Mouse (Mus musculus) megakaryocyte, embryonic 14.5 days (primary cell): ENCODE measurements around the gene Letm1. TPM values are rescaled to one million over a fixed set of nuclear protein-coding genes. Genes with fewer than 3 reads are reported as not detected.
A peak's percentile ranks its signal among the peaks of the same experiment; 100 is the strongest.

Source experiments
- H3K27me3 ChIP-seq: replicated peaks from 2 replicates; pipeline ENCODE3; 2012; ENCODE audit warnings: inconsistent platforms
- H3K36me3 ChIP-seq: replicated peaks from 2 replicates; pipeline ENCODE3; 2012; ENCODE audit warnings: low read length, inconsistent platforms, mixed read lengths
- H3K4me1 ChIP-seq: 2 replicates; pipeline ENCODE4 v1.6.1; 2012; ENCODE audit warnings: inconsistent platforms
- H3K4me3 ChIP-seq: replicated peaks from 2 replicates; pipeline ENCODE3; 2012; ENCODE audit warnings: moderate library complexity, mild to moderate bottlenecking, inconsistent platforms
- H3K9me3 ChIP-seq: 2 replicates; pipeline ENCODE4 v1.6.1; 2012; ENCODE audit warnings: inconsistent platforms
- FLI1 ChIP-seq: IDR thresholded peaks from 2 replicates; pipeline ENCODE4 v1.6.1; 2012; ENCODE audit warnings: low read length, inconsistent platforms, mixed read lengths
- GATA1 ChIP-seq: IDR thresholded peaks from 3 replicates; pipeline ENCODE4 v1.6.1; 2012; ENCODE audit warnings: mixed read lengths, low read length, inconsistent platforms, borderline replicate concordance
- polyA plus RNA-seq: library from polyadenylated mRNA; stranded (reverse); fragments of >175 nt; gene quantifications from 2 replicates; pipeline ENCODE4 v1.2.3, GENCODE M21; 2012; ENCODE audit warnings: low replicate concordance; ENCODE audit not compliant: insufficient read depth

The Letm1 gene
- polyA plus RNA-seq, result 9.0 and 9.4 TPM in 2 replicates

- no peaks in the 10 kb centered on the region for H3K27me3 ChIP-seq
- H3K4me1 ChIP-seq, result peaks cover 52% of the 10 kb centered on the region
- H3K36me3 ChIP-seq, result peaks cover 13% of the 10 kb centered on the region
- H3K4me3 ChIP-seq, result peak within 1 kb of the TSS; percentile 94
- 0 out of 2 replicates have a peak, but pooled peaks cover 3% of the 10 kb centered on the region for H3K9me3 ChIP-seq
- TF ChIP-seq FLI1 (no peak), GATA1 (no peak)
These were observed at the start of gene Letm1 for GRCm38 (mm10) chr5:33782345-33782998. TSS of gene Letm1 (minus strand) at chr5:33782817.

GRCm38 (mm10) chr5:33830832-33831231, 48.2 kb upstream of the Letm1 start:
- TF ChIP-seq GATA1 (no peak), FLI1 (no peak)
- H3K4me3 ChIP-seq, result no peak overlapping the region
- H3K27me3 ChIP-seq, result peaks cover 5% of the 10 kb centered on the region
- peaks cover 12% of the 10 kb centered on the region; the same call in 1 of the 2 replicates for H3K4me1 ChIP-seq
- peaks cover 3% of the 10 kb centered on the region for H3K36me3 ChIP-seq
- no peaks in the 10 kb centered on the region for H3K9me3 ChIP-seq

GRCm38 (mm10) chr5:33829958-33830357, 47.3 kb upstream of the Letm1 start:
- Histone ChIP-seq H3K9me3 (no peaks in the 10 kb centered on the region), H3K36me3 (peaks cover 4% of the 10 kb centered on the region), H3K4me3 (no peak overlapping the region), H3K4me1 (peaks cover 12% of the 10 kb centered on the region; the same call in 1 of the 2 replicates), H3K27me3 (peaks cover 5% of the 10 kb centered on the region)
- TF ChIP-seq FLI1 (no peak), GATA1 (no peak)

GRCm38 (mm10) chr5:33828107-33828506, 45.5 kb upstream of the Letm1 start:
- no peak for TF ChIP-seq GATA1
- no peaks in the 10 kb centered on the region for H3K9me3 ChIP-seq
- peaks cover 3% of the 10 kb centered on the region for H3K27me3 ChIP-seq
- peaks cover 19% of the 10 kb centered on the region; the same call in 1 of the 2 replicates for H3K4me1 ChIP-seq
- H3K4me3 ChIP-seq, result no peak overlapping the region
- peaks cover 4% of the 10 kb centered on the region for H3K36me3 ChIP-seq

- Histone ChIP-seq H3K36me3 (peaks cover 2% of the 10 kb centered on the region), H3K9me3 (no peaks in the 10 kb centered on the region), H3K4me1 (peaks cover 29% of the 10 kb centered on the region), H3K27me3 (peaks cover 5% of the 10 kb centered on the region), H3K4me3 (no peak overlapping the region)
- TF ChIP-seq GATA1 (no peak), FLI1 (no peak)
These were observed 43.4 kb upstream of the Letm1 start for GRCm38 (mm10) chr5:33826001-33826400.

GRCm38 (mm10) chr5:33822456-33822855, 39.8 kb upstream of the Letm1 start:
- Histone ChIP-seq H3K4me3 (no peak overlapping the region), H3K27me3 (peaks cover 19% of the 10 kb centered on the region), H3K36me3 (peaks cover 2% of the 10 kb centered on the region), H3K9me3 (no peaks in the 10 kb centered on the region), H3K4me1 (peaks cover 34% of the 10 kb centered on the region)
- TF ChIP-seq FLI1, result no peak
- no peak for TF ChIP-seq GATA1

GRCm38 (mm10) chr5:33821901-33822427, 39.3 kb upstream of the Letm1 start:
- Histone ChIP-seq H3K27me3 (peaks cover 19% of the 10 kb centered on the region), H3K4me1 (peaks cover 35% of the 10 kb centered on the region), H3K4me3 (peak overlapping the region; percentile 96), H3K9me3 (no peaks in the 10 kb centered on the region), H3K36me3 (peaks cover 2% of the 10 kb centered on the region)
- no peak for TF ChIP-seq GATA1
- TF ChIP-seq FLI1, result no peak

GRCm38 (mm10) chr5:33820733-33821621, 38.4 kb upstream of the Letm1 start:
- peaks cover 19% of the 10 kb centered on the region for H3K27me3 ChIP-seq
- H3K4me3 ChIP-seq, result peak overlapping the region; percentile 96
- no peak for TF ChIP-seq GATA1
- no peak for TF ChIP-seq FLI1
- peaks cover 2% of the 10 kb centered on the region for H3K36me3 ChIP-seq
- H3K4me1 ChIP-seq, result peaks cover 43% of the 10 kb centered on the region
- no peaks in the 10 kb centered on the region for H3K9me3 ChIP-seq

GRCm38 (mm10) chr5:33819876-33820732, 37.5 kb upstream of the Letm1 start, which contains the start of gene Nsd2:
TSS of gene Nsd2 (plus strand) at chr5:33820725.
- peaks cover 43% of the 10 kb centered on the region for H3K4me1 ChIP-seq
- no peaks in the 10 kb centered on the region for H3K36me3 ChIP-seq
- H3K4me3 ChIP-seq, result peak within 1 kb of the TSS; percentile 96
- peaks cover 19% of the 10 kb centered on the region for H3K27me3 ChIP-seq
- TF ChIP-seq GATA1 (no peak), FLI1 (no peak)
- H3K9me3 ChIP-seq, result no peaks in the 10 kb centered on the region
